ENCODE assay signal across 12 mouse cellular contexts in genomic region chr1:20941857-20942256, GRCm38 (mm10).
"Had no signal": no experiment of that assay in that cellular context is flagged by ENCODE, and none has a peak within 500 bp of the region (broad histone marks: within the 10 kb centered on the region; RNA-seq: fewer than 3 reads in every experiment).

No protein-coding gene starts in this region.

- H3K27me3 ChIP-seq: limb, embryonic 13.5 days; midbrain, embryonic 13.5 days had no signal

- H3K9ac ChIP-seq: limb, embryonic 13.5 days; liver, embryonic 14.5 days; midbrain, embryonic 13.5 days had no signal

- H3K4me2 ChIP-seq: limb, embryonic 13.5 days; midbrain, embryonic 13.5 days had no signal

- H3K4me1 ChIP-seq: midbrain, embryonic 13.5 days had no signal

- H3K9me3 ChIP-seq: limb, embryonic 13.5 days; midbrain, embryonic 13.5 days had no signal

- ATAC-seq: intestine, embryonic 16.5 days; lung, postnatal 0 days; midbrain, embryonic 13.5 days had no signal

- H3K27ac ChIP-seq: limb, embryonic 13.5 days; liver, embryonic 14.5 days; midbrain, embryonic 13.5 days had no signal

- H3K4me3 ChIP-seq: limb, embryonic 13.5 days; midbrain, embryonic 13.5 days had no signal

- DNase-seq: kidney, adult 9 months; layer of hippocampus, adult 9-11 months; layer of hippocampus, postnatal 36 days; lung, adult 2 months; lung, postnatal 36 days; right cerebral cortex, postnatal 25 days; thymus, postnatal 36 days had no signal
